Mouse (Mus musculus) heart, adult 8-10 months (tissue): ENCODE measurements at regions not wholly inside any gene's neighbourhood (a gene's known extent, or its start where the extent isn't known, plus 50 kb on each side); places are given as distances from the start of the nearest gene placed in this dataset.
"Not testable (repeated sequence)": the region's sequence is repeated elsewhere in the genome, so short reads cannot be mapped to it uniquely, and the experiment has no call there.

Experiments used
- DNase-seq: peaks from one replicate; pipeline ENCODE4 v3.0.0; 2022; ENCODE audit warnings: low spot score

- DNase-seq = no peak
Measured at GRCm38 (mm10) chr3:120531880-120532580, 639.5 kb downstream of the Rwdd3 start.

DNA sequence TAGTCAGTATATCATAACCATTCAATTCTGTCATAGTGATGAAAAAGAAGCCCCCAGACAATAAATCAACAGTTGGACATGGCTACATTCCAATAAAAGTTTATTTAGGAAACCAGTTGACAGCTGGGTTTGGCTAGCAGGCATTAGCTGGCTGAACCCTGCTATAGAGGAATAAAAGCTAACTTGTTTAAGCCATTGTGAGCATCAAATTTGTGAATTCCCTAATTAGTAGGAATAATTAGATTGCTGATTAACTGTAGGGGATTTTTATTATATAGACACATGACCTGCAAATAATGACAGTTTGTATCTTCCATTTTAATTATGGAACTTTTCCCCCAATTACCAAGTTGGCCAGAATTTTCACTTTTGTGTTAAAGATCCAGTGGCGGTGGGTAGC lies 659.8 kb downstream of the Rwdd3 start:
- DNase-seq = no peak

GRCm38 (mm10) chr3:120498937-120499336 lies 672.6 kb downstream of the Rwdd3 start:
- no peak for DNase-seq

DNA sequence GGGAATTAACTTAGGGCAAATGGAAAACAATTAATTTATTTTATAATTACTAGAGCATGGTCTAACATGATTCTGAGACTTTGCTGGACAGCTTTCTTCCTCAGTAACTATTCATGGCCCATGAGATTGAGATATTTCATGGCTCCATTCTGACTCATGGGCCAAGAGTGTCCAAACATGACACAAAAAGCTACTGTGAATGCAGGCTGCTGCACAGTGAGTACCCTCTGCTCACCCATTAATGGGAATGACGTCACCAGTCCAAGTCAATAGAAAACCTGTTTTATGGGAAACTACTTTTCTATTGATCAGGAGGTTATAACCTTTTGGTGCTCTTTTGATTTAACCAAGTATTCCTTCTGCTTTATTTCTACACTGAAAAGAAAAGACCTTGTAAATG lies 693.6 kb downstream of the Rwdd3 start:
- DNase-seq = no peak

DNA sequence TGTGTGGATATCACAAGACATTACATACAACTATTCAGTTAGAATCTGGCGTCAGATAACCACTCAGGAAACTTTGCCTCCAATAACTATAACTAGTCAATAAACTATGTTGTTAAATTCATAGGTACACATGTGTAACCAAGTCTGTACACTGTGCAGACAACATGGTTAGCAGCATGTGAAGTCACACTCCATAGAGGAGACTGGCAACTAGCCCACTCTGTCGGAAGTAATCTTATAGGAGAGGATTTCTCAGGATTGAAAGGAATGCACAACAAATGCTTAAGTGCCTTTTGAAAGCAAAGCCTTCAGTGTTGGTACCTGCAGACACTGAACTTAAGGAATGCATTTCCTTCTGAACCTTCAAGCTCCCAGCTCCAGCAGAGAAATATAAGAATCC lies 693.0 kb upstream of the Ptbp2 start:
- DNase-seq = no peak

DNA sequence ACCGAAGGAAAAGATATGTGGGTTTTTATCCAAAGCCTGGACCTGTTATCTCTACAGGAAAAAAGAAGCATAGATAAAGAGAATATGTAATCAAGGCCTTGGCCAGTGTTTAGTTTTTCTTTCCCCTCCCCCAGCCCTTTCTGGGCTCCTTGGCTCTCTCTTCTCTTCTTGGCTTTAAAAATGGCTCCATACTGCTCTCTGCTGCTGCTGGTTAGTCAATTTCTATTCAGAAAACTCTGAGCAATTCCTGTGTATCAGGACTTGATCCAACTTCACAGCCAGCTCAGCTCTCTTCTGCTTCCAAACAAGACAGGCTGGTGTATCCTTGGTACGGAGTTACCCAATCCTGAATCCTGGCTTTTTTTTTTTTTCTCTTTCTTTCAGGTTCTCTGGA lies 689.4 kb upstream of the Ptbp2 start:
- peak; percentile 44 for DNase-seq

DNA sequence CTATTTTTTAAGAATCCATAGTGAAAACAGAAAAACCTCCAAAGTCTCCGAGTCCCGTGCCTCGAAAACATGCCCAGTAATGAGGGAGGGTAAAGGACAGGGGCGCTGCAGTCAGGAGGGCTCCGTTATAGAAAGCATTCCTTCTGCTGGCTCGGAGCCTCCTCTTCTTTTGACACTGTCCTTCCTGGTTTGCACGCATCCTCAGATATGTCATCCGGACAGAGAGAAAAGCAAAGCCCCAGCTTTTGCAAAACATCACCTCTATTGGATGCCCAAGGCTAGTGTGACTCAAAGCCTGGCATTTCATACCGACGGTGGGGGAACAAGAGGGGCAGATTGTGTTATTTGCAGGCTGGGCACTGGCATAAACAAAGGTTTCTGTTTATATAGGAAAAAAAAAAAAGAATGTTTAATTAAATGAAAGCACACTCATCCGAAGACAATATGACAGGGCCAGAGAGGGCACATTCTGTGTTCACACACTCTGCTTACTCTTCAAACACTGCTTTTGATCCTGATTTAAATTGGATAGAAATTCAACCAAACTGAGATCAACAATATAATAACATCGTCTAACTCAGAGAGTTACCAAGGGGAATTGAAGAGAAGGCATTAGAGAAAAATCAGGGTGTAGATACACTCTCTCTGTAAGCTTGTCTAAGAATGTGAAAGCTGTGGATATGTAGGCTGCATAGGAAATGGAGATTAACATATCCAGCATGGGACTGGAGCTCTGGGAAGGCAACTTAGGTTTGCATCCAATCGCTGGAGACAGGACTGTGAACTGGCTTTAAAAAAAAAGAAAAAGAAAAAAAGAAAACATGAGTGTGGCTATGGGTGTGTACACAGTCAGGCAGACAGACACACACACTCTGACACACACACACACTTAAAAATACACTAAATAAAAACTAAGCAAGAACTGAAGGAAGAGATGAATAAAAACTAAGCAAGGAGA lies 688.7 kb upstream of the Ptbp2 start:
- no peak for DNase-seq

GRCm38 (mm10) chr3:120471878-120472444 lies 687.7 kb upstream of the Ptbp2 start:
- no peak for DNase-seq

GRCm38 (mm10) chr3:120468887-120469286 lies 684.6 kb upstream of the Ptbp2 start:
- no peak for DNase-seq

GRCm38 (mm10) chr3:120460717-120461116 lies 676.5 kb upstream of the Ptbp2 start:
- DNase-seq = no peak

GRCm38 (mm10) chr3:120457912-120458311 lies 673.6 kb upstream of the Ptbp2 start:
- no peak for DNase-seq

GRCm38 (mm10) chr3:120441127-120441526 lies 656.9 kb upstream of the Ptbp2 start:
- no peak for DNase-seq

- no peak for DNase-seq
Measured at GRCm38 (mm10) chr3:120430285-120430684, 646.0 kb upstream of the Ptbp2 start.

DNA sequence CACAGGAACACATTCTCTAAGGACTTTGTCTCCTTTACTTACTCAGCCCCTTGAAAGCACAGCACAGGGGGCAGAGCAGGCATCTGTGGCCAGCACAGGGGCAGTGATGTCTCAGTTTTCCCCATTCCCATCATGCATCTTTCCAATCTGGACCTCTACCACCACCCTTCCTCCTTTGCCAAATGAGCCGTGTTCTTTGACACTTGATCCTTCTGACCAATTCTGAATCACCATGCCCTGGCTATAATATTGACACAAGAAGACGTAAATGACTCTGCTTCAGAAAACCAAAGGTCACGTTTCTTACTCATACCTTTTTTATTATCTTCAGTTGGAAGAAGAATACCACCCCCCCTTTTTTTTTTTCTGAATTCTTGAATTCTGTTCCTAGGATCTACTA lies 632.4 kb upstream of the Ptbp2 start:
- no peak for DNase-seq

- DNase-seq = no peak
Measured at GRCm38 (mm10) chr3:120375688-120376289, 591.5 kb upstream of the Ptbp2 start.

DNA sequence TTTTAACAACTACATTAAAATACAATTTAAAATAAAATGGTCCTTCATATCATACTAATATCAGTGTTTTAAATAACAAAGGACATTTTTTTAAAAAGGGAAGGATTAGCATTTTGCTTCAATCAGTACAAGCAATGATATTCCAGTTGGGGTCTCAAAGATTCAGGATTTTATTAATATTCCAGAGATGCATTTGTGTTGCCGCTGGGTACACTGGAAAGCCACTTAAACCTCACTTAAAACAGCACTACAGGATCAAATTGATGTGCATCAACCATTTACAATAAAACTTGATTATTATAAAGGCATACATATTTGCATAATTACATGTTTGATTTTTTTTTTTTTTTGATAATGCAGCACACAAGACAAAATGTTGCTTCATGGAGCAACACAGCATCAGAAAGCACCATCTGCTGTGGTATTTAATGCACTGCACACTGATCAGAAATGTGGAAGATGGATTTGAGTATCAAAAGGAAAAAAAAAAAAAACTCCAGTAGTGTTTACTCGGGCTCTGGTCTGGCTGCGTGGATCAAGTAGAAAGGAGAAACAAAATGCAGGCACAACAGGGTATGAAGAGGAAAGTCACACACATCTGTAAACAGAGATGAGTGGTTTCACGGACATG lies 558.6 kb upstream of the Ptbp2 start:
- no peak for DNase-seq

DNA sequence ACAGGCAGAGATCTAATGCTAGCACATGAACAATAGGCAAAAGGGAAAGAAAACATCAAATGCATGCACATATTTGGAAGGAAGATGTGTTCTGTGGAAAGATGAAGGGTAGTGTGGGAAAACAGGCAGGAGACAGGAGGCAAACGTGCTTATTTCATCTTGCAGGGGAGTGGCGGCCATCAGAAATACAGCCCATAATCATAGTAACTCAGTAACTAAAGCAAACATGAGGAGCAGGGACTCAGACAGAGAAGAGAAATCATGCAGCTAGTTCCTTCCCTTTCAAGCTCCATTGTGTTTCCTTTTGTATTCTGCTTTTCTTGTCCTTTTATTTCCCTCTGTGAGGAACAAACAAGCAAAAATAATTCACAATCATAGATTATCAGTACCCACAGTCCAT lies 557.6 kb upstream of the Ptbp2 start:
- DNase-seq = no peak

GRCm38 (mm10) chr3:120335843-120336585 lies 551.7 kb upstream of the Ptbp2 start:
- no peak for DNase-seq

DNA sequence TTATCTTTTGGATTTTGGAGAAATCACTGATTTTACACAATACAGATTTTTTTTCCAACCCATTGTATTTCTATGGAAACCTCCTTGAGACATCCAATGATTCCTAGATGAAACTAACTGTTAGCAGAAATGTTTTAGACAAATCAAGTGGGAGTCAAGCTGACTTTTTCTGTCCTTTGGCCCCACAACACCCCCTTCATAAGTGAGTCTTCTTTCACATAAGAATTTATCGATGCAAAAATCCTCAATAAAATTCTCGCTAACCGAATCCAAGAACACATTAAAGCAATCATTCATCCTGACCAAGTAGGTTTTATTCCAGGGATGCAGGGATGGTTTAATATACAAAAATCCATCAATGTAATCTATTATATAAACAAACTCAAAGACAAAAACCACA lies 522.8 kb upstream of the Ptbp2 start:
- DNase-seq = not testable (repeated sequence)

GRCm38 (mm10) chr3:120305608-120306007 lies 521.3 kb upstream of the Ptbp2 start:
- no peak for DNase-seq
